ENCODE assay signal across 13 mouse cellular contexts in genomic region chr5:147826546-147826945, GRCm38 (mm10).
"Had no signal": no experiment of that assay in that cellular context is flagged by ENCODE, and none has a peak within 500 bp of the region (broad histone marks: within the 10 kb centered on the region; RNA-seq: fewer than 3 reads in every experiment).

No protein-coding gene starts in this region.

- H3K4me2 ChIP-seq: liver, embryonic 15.5 days; midbrain, embryonic 11.5 days had no signal

- H3K27me3 ChIP-seq: lung, embryonic 15.5 days; midbrain, embryonic 15.5 days; neural tube, embryonic 13.5 days had no signal

- H3K9ac ChIP-seq: liver, embryonic 15.5 days; lung, embryonic 15.5 days; midbrain, embryonic 15.5 days; neural tube, embryonic 13.5 days had no signal

- H3K36me3 ChIP-seq: limb, embryonic 10.5 days; liver, embryonic 15.5 days; lung, embryonic 15.5 days; midbrain, embryonic 15.5 days; neural tube, embryonic 13.5 days had no signal

- H3K4me1 ChIP-seq: midbrain, embryonic 15.5 days; neural tube, embryonic 13.5 days had no signal

- H3K27ac ChIP-seq: layer of hippocampus, adult 2 months; limb, embryonic 10.5 days; liver, embryonic 15.5 days; lung, embryonic 15.5 days; macrophage; midbrain, embryonic 15.5 days; neural tube, embryonic 13.5 days had no signal

- DNase-seq: kidney, adult 8-10 months; retina, postnatal 1 day; right cerebral cortex, postnatal 4 days; spleen, adult 18-20 months; thymus, postnatal 36 days had no signal

- H3K4me3 ChIP-seq: layer of hippocampus, adult 2 months; limb, embryonic 10.5 days; liver, embryonic 15.5 days; lung, embryonic 15.5 days; midbrain, embryonic 15.5 days; neural tube, embryonic 13.5 days had no signal

- H3K9me3 ChIP-seq: limb, embryonic 10.5 days; liver, embryonic 15.5 days; lung, embryonic 15.5 days; midbrain, embryonic 15.5 days; neural tube, embryonic 13.5 days had no signal

- ATAC-seq: midbrain, embryonic 15.5 days had no signal
